Mouse (Mus musculus) activated CD4-positive, CD25-positive, alpha-beta regulatory T cell, adult 4 months (primary cell): Measurements from ENCODE around the gene Kcnn3. TPM values are rescaled to one million over a fixed set of nuclear protein-coding genes. Genes with fewer than 3 reads are reported as not detected.

ENCODE experiments used
- ATAC-seq: one replicate; pipeline ENCODE4 v1.8.0; 2017
- polyA plus RNA-seq, 2 experiments: library from polyadenylated mRNA; unstranded; fragments of 100-300 nt; shearing (Covaris generic); gene quantifications; one replicate each; pipeline ENCODE4 v1.2.1; 2017

Gene Kcnn3
- polyA plus RNA-seq = not detected

GRCm38 (mm10) chr3:89519894-89520293, at the start of gene Kcnn3:
TSS of gene Kcnn3 (plus strand) at chr3:89520164.
- ATAC-seq = no peak

- no peak for ATAC-seq
Measured at GRCm38 (mm10) chr3:89472280-89472679, 47.7 kb upstream of the Kcnn3 start.

DNA sequence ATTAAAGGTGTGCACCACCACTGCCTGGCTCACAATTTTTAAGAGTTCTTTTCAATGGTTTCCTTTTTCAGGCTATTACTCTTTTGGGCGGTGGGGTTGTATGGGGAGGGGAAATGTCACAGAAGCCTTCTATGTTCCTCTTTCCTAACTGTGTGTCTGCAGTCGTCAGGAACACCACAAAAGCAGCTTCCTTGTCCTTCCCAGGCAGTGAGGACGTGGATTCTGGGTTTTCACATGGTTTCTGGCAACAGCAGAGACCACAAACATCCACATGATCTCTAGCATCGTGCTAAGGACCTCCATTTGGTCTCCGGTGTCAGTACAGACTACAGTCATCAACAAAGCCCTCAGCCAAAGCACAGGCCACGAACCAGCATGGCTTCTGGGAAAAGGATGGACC, 46.1 kb upstream of the Kcnn3 start:
- no peak for ATAC-seq

DNA sequence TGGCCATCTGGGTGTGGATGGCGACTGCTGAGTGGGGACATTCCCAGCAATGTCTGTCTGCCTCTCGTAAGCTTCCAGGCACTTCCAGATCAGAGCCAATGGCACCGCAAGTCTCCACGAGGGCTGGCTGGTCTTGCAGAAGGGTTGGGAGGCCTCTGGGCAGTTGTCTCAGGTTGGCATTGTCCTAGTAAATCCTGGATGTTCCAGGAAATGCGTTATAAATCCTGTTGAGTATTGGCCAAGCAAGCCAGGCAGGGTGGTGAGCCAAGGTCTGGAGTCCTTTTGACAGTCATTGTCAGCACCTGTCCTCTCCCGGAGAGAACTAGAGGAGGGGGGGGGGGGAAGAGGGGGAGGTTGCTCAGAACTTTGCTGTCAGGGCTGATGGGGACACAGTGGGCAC, 40.9 kb upstream of the Kcnn3 start:
- no peak for ATAC-seq

GRCm38 (mm10) chr3:89481488-89481887, 38.5 kb upstream of the Kcnn3 start:
- ATAC-seq = no peak

GRCm38 (mm10) chr3:89482249-89482648, 37.7 kb upstream of the Kcnn3 start:
- no peak for ATAC-seq

GRCm38 (mm10) chr3:89484766-89485524, 35.0 kb upstream of the Kcnn3 start:
- ATAC-seq = peak; percentile 75

DNA sequence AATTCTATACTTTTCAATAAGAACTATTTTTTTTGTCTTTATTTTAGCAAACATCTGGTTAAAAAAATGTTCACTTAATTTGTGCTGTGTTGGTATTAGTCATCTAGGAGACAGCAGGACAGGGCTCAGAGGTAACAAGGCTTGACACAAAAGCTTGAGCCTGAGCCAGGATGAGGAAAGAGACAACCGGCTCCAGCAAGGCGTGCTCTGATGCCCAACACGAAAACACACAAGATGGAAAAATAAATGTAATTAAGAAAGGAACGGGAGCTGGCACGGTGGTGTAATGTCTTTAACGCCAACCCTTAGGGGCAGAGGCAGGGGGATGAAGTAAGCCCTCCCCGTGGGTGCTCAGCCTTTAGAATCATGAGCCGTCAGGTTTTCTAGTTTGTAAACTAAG, 33.9 kb upstream of the Kcnn3 start:
- ATAC-seq = no peak

GRCm38 (mm10) chr3:89486916-89487702, 32.9 kb upstream of the Kcnn3 start:
- ATAC-seq = no peak

DNA sequence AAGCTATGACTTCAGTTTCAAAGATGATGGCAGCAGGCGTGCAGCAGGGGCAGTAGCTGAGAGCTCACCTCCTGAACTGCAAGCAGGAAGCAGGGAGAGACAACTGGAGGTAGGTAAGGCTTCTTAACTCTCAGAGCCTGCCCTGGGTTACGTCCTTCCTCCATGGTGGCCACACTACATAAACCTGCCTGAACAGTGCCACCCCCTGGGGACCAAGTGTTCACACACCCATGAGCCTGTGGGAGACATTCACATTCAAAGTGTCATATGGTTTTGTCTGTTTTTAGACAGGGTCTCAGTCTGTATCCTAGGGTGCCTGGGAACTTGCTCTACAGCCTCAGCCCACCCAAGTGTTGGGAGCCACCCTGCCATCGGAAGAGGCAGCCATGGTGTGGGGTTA, 29.2 kb upstream of the Kcnn3 start:
- ATAC-seq = no peak

GRCm38 (mm10) chr3:89491559-89491958, 28.4 kb upstream of the Kcnn3 start:
- ATAC-seq = peak; percentile 52

- no peak for ATAC-seq
Measured at GRCm38 (mm10) chr3:89492701-89493151, 27.2 kb upstream of the Kcnn3 start.

GRCm38 (mm10) chr3:89494630-89495029, 25.3 kb upstream of the Kcnn3 start:
- no peak for ATAC-seq

GRCm38 (mm10) chr3:89496366-89496765, 23.6 kb upstream of the Kcnn3 start:
- ATAC-seq = no peak

DNA sequence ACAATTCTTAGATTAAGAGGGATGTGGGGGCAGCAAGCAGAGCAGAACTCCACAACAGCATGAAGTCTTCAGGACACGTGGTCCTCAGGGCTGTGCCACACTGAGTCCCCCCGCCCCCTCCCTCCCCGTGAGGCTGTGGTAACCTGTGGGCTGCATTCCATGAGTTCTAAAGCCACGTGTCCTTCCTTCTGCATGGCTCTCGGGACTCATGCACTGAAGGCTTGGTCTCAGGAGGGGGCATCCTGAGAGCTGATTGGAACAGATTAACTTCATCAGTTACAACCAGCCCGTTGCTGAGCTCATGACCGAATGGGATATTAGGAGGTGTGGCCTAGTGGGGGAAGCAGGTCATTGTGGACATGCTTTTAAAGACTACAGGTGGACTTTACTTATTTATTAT, 20.3 kb upstream of the Kcnn3 start:
- no peak for ATAC-seq

DNA sequence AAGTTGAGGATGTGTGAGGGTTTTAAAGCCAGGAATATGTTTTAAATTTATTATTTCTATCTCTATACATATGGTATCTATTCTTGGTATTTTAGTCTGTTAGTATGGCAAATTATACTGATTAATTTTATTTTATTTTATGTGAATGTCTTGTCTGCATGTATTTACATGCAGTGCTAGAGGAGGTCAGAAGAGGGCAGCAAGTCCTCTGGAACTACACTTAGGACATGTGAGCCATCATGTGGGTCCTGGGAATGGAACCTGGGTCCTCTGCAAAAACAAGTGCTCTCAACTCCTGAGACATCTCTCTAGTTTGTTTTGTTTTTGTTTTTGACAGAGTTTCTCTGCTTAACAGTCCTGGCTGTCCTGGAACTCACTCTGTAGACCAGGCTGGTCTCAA, 18.5 kb upstream of the Kcnn3 start:
- no peak for ATAC-seq

DNA sequence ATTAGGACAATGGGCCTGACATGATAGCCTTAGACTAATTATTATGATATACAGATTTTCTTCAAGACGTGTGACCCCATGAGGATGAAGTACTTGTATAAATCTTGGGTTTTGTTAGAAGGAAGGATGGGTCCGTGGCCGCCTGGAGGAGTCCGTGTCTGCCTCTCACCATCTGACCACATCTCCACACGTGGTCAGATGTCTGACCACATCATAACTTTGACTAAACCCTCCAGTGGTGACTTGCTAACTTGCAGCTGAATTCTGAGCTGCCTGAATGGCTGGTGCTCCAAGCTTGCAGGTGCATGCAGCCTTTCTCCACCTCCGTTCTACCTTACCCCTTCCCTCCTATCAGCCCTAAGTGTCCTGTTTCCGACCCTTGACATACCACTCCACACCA, 17.4 kb upstream of the Kcnn3 start:
- no peak for ATAC-seq

DNA sequence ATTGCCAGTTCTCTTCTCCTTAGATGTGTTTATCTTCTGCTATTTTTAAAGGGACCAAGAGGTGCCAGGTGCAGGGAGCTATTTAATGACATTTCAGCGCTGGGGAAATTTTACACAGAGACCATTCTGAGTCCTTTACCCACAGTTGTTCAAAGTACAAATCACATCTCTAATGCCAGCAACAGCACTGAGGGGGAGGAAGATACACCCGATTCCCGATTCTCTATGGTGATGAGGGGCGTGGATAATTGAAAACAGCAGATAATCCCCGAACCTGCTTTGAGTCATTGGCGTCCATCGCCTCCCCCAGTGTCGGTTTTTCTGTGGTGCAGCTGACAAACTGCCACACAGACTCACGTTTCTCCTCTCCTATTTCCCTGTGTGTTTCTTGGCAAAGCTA, 11.9 kb upstream of the Kcnn3 start:
- ATAC-seq = no peak

DNA sequence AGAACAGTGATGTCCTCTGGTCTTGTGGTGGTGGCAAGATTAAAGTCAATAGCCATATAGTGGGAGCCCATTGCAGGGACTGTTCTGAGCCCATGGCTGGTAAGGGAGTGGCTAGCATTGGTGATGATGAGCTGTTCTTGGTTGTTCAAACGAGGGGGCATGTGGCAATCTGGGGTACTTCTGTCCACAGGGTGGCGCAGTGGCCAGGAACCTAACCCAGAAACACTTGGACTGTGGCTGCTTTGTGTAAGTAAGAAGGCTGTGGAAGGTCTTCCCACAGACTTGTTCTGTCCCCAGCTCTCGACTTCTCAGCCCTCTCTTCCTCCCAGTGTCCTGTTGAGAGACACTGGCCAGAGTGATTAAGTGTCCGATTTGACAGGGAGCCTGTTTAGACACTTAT, 9.0 kb upstream of the Kcnn3 start:
- no peak for ATAC-seq

- no peak for ATAC-seq
Measured at GRCm38 (mm10) chr3:89511400-89511799, 8.6 kb upstream of the Kcnn3 start.

DNA sequence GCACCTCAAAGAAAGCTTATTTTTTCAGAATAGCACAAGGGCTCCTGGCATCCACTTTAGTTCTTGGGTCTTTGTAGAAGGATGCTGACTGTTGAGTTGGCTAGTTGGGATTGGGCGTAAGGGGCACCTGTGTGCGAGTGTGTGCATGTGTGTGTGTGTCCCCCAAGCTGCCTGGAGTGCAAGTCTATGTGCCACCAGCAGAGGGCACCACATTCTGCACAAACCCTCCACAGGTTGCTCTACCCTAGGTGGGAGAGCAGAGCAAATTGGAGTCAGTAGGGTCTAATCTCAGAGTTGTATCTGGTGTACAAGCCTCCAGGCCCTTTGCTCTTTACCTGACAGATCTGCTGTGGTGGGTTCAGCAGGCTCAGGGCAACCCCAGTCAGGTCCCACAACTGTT, 7.7 kb upstream of the Kcnn3 start:
- ATAC-seq = no peak

DNA sequence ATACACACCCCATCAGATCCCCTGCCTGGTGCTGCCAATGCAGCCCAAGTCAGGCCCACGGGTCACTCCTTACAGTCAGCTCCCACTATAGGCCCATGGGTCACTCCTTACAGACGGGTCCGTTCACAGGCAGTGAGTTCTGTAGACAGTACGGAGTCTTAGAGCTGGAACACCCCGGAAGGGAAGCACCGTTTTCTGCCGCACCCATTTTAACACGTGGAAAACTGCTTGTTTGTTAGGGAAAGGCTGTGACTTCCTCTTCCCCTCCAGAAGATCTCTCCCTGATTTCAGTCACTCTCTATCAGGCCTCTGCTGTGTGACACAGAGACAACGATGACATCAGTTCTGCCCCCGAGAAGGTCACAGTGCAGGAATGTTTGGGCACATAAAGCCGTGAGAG, 4.5 kb upstream of the Kcnn3 start:
- no peak for ATAC-seq

DNA sequence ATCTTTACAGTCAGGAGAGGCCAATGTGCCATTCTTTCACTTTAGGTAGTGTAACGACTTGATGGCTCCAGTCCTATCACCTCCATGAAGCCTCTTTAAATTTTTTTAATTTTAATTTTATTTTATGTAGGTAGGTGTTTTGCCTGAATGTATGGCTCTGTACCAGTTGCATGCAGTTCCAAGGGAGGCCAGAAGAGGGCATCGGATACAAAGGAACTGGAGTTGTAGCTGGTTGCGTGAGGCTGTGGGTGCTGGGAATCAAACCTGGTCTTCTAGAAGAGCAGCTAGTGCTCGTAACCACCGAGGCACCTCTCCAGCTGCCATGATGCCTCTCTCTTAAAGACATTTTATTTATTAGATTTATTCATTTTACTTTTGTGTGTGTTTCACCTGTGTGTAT, 3.6 kb upstream of the Kcnn3 start:
- ATAC-seq = no peak
